Comparison of ENCODE assay signal across 20 mouse cellular contexts in genomic region chr8:82079267-82079666, GRCm38 (mm10).
"Had no signal": no experiment of that assay in that cellular context is flagged by ENCODE, and none has a peak within 500 bp of the region (broad histone marks: within the 10 kb centered on the region; RNA-seq: fewer than 3 reads in every experiment).

No protein-coding gene starts in this region.

- H3K4me2 ChIP-seq: limb, embryonic 12.5 days; limb, embryonic 15.5 days; liver, embryonic 11.5 days; lung, embryonic 14.5 days; midbrain, embryonic 12.5 days; neural tube, embryonic 13.5 days had no signal

- H3K4me3 ChIP-seq: limb, embryonic 12.5 days; limb, embryonic 15.5 days; midbrain, embryonic 12.5 days; myocyte; neural tube, embryonic 13.5 days had no signal

- H3K27ac ChIP-seq: limb, embryonic 12.5 days; limb, embryonic 15.5 days; liver, embryonic 14.5 days; macrophage; midbrain, embryonic 12.5 days; neural tube, embryonic 13.5 days had no signal

- H3K9me3 ChIP-seq: limb, embryonic 15.5 days; midbrain, embryonic 12.5 days; neural tube, embryonic 13.5 days had no signal

- H3K27me3 ChIP-seq: limb, embryonic 12.5 days; limb, embryonic 15.5 days; midbrain, embryonic 12.5 days; neural tube, embryonic 13.5 days had no signal

- DNase-seq: kidney, postnatal 14 days; kidney, postnatal 4 days; left cerebral cortex, postnatal 4 days; liver, postnatal 0 days; lung, embryonic 14.5 days; retina, postnatal 1 day; right cerebral cortex, postnatal 25 days; spleen, adult 18-20 months; thymus, adult 18-20 months; thymus, postnatal 36 days had no signal

- H3K36me3 ChIP-seq: limb, embryonic 12.5 days; limb, embryonic 15.5 days; midbrain, embryonic 12.5 days; neural tube, embryonic 13.5 days had no signal

- ATAC-seq: liver, postnatal 0 days; lung, postnatal 0 days; midbrain, embryonic 16.5 days had no signal

- H3K9ac ChIP-seq: limb, embryonic 12.5 days; limb, embryonic 15.5 days; liver, embryonic 14.5 days; liver, postnatal 0 days; lung, embryonic 14.5 days; midbrain, embryonic 12.5 days; neural tube, embryonic 13.5 days had no signal

- H3K4me1 ChIP-seq: limb, embryonic 12.5 days; limb, embryonic 15.5 days; midbrain, embryonic 12.5 days; neural tube, embryonic 13.5 days had no signal
